Mouse (Mus musculus) c-Kit-negative CD71-positive TER-119-positive erythroid progenitor cells, embryonic 14.5 days (primary cell): ENCODE measurements around the gene Cr1l.

Experiments used
- DNase-seq: peaks from one replicate; pipeline ENCODE4 v3.0.0-alpha.2; 2013; ENCODE audit warnings: low read depth, low spot score

The Cr1l gene

DNA sequence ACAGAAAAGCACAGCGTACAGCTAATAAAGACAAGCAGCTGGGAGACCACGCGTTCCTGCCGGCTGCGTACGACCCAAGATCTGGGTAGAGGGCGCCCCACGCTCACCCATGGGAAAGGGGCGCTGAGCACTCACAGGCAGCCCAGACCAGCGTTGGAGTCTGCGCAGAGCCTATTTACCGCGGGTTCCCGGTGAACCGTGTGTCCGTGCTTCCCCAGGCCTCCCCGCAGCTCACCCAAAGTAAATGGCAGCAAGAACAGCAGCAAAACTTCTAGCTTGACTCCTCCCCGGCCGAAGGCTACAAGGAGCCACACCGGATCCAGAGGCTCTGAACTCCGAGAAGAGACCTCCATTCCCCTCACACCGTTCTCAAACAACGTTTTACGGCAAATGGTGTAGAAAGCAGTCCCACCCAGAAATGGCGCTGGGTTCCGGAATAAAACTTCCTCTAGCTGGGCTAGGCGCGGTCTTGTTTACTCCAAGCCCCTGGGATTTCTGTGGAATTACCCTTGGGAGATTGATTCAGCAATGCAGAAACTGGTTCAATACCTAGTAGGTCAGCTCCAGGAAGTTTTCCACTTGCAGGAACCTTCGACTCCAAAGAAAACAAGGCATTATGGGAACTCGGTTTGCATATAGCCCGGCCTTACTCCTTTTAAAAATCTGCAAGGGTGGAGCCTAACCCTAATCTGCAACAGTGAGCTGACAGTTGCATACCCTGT lies at the start of gene Cr1l:
TSS of gene Cr1l (minus strand) at position 634 of the 722 bp plus-strand sequence.
- DNase-seq, result peak; percentile 70

DNA sequence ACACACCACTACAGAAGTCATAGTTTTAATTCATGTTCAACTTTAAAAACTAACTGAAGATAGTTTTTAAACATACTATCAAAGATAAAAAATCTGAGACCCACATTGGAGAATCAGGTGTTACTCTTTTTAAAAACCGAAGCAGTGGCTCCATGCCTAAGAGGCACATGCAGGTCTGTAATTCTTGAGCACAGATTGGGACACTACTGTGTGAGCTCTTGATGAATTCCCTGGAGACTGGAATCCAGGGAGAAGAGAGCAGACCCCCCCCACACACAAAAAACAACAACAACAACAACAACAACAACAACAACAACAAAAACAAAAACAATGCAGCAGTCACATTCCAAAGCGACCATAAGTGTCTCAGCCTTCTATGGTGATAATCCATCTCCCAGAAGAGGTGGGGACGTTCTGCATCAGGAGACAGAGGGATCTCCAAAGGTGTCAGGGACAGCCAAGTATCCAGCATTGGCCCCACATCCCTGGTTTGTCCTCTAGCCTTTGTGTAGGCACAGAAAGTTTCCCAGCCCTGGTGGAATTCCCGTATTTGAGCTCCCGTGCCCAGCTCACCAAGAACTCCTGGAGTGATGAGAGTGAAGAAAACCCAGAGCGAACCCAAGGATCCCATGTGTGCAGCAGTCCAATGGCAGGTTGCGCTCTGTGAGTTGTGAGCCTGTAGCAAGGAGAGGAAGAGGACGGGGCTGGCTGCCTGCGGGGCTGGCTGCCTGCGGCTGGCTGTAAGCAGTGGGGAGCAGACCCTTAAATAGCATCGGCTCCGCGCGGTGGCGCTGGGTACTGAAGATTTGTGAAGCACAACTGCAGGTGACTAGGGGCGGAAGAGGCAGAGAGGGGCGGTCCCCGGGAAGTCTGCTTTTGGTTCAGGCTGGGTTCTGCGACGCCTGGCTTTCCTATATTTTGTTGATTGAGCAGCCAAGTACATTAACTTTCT lies 44.9 kb upstream of the Cr1l start, which contains the start of gene Cr2:
TSS of gene Cr2 (minus strand) at position 737 of the 952 bp plus-strand sequence.
- DNase-seq, result no peak

GRCm38 (mm10) chr1:195164996-195165755 lies 33.8 kb upstream of the Cr1l start:
- no peak for DNase-seq

DNA sequence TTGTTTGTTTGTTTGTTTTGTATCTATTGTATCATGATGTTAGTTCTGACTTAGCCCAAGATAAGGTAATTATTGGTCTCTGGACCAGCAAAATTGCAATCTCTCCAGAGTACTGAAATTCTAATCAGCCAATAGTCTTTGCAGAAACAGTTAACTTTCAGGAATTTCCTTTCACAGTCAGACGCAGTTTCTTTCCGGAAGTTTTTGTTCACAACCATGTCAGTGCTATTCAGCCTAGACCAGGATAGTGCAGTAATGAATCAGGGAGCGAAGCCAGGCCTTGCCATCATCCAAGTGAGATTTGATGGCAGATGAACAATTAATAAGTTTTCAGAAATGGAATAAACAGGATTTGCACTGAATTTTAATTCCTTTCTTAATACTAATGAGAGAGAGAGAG lies 684 bp upstream of the Cr1l start:
- no peak for DNase-seq

- no peak for DNase-seq
These were observed 259 bp upstream of the Cr1l start for GRCm38 (mm10) chr1:195131675-195132015.

GRCm38 (mm10) chr1:195130479-195130878 lies 907 bp downstream of the Cr1l start:
- DNase-seq, result peak; percentile 31

- no peak for DNase-seq
These were observed 1.5 kb downstream of the Cr1l start for GRCm38 (mm10) chr1:195129867-195130266.

DNA sequence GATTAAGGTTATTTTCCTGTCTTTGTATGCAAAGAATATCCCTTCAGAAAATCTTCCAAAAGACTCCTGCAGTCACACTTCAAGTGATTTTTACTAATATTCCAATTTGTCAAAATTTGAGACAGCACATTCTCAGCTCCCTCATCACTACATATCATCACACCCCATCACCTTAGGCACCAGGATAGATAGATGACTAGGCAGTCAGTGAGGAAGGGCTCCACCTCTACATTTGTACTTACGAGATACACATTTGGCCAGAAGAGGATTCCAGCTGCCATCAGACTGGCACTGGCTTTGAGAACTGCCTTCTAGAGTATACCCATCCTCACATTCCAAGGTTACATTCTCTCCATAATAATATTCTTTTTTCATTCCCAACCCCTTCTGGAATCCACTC lies 17.0 kb downstream of the Cr1l start:
- DNase-seq, result no peak

GRCm38 (mm10) chr1:195113621-195114020 lies 17.8 kb downstream of the Cr1l start:
- no peak for DNase-seq

DNA sequence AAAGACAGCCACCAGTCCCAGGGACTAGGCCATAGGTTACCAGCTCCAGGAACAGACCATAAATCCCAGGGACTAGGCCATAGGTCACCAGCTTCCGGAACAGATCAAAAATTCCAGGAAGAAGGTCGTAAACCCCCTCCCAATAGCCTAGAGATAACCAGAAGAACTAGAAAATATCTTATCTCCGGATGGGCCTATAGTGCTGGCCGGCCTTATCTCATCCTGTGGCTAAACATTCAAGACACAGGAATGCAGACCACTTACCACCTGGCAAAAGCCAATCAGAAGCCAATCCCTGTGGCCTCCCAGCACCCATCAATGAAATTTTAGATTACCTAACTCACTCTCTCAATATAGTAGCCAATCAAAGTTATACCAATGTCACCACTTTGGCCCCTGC lies 30.7 kb downstream of the Cr1l start:
- no peak for DNase-seq

GRCm38 (mm10) chr1:195098004-195098403 lies 33.4 kb downstream of the Cr1l start:
- DNase-seq, result no peak

DNA sequence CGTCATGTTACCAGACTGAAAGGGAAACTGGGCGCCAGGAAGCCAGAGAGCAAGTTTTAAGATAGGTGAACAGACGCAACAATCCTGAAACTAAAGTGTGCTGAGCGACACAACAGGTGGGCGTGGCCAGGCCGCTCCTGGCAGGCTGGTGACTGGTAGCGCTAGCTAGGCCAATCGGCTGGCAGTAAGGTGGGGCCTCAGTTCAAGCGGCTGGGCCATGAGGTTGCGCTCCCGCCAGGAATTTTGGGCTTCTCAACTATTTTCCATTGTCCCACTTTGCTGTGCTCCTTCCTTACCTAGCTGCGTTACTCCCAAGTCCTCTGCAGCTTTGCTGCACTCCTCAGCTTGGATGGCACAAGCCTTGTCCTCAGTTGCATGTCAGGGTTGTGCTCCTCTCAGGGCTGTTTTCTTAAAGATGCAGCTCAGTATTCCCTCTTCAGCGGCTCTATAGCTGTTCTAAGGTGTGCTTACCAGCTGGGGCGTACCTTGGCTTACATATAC lies 39.1 kb downstream of the Cr1l start, which contains the start of gene Cd46:
TSS of gene Cd46 (minus strand) at position 30 of the 501 bp plus-strand sequence.
- DNase-seq, result no peak

DNA sequence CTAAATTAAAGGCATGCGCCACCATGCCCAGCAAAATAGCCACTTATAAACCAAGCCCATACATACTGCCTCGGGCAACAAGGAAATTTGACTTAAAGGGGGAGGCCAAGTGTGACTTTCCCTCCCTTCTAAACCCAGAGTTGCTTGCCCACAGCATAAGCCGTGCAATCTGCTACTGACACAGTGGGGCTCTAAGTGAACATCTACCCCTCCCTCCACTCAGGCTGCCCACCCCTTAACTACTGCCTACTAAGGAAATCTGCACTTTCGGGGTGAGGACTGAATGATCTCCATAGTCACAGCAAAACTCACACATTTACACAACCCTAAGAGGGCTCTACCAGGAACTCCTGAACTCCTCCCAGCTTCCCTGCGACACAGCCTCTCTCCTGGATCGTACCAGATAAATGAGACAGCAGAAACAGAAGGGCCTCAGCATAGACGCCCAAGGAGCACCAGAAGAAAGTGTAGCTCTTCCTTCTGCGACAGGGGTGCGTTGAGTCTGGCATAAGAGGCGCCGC lies 39.6 kb downstream of the Cr1l start:
- peak; percentile 90 for DNase-seq

DNA sequence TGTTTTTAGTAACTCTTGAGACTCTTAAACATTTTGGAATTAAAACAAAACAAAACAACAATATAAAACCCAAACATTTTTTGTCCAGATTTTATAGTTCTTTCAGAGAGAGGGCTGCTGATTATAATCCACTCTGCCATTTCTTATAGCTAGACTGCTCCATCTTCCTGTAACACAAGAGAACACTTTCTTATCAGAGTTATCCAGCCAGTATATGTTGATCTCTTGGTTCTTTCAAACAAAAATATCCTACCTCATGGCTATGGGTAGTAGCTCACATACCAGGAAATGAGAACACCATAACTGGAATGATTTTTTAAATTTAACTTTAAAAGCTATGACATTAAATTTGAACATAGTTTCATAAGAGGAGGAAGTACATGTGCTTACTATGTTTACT lies 49.2 kb downstream of the Cr1l start:
- no peak for DNase-seq
